Mouse (Mus musculus) layer of hippocampus, adult 8-10 months (tissue): ENCODE measurements around the gene Prtg. TPM values are rescaled to one million over a fixed set of nuclear protein-coding genes. Genes with fewer than 3 reads are reported as not detected.

Experiments used
- DNase-seq, 2 experiments: peaks; one replicate each; pipeline ENCODE4 v3.0.0; 2022; ENCODE audit warnings: low spot score in 2 of 2
- total RNA-seq, 4 experiments: library from RNA; stranded (reverse); gene quantifications; 2 replicates each; pipeline ENCODE4 v1.2.4; 2022

Gene Prtg
- total RNA-seq, 4 experiments from 2014 or later, result 2.2 to 2.9 (median 2.7) TPM

DNA sequence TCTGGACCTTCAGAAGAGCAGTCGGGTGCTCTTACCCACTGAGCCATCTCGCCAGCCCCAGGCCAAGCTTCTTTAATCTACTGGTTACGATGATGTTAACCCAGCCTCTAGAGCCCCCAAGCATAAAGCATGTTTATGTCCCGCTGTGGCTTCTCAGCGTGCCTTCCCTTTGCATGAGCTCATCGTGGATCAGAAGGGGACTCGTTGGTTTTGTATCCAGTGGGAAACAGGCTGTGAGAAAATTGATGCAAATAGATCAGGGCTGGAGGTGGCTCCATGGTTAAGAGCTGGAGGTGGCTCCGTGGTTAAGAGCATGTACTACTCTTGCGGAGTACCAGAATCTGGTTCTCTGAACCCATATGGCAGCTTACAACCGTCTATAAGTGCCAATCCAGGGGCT, 54.6 kb downstream of the Prtg start:
- DNase-seq, result no peak

DNA sequence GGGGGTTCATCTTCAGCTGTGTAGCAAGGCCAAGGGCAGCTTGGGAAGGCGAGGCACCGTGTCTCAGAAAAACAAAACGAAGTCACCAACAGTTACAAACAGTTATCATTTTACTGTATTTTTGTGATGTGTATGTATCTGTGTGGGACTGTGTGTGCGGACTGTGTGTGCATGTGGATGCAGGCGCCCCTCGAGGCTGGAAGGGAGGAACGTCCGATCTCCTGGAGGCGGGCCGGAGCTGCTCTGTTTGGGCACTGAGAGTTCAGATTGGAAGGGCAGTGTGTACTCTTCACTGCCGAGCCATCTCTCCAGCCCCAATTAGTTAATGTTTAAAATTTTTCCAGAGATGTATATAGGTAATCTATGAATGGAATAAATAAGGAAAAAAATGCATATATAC, 55.5 kb downstream of the Prtg start:
- DNase-seq, result no peak

DNA sequence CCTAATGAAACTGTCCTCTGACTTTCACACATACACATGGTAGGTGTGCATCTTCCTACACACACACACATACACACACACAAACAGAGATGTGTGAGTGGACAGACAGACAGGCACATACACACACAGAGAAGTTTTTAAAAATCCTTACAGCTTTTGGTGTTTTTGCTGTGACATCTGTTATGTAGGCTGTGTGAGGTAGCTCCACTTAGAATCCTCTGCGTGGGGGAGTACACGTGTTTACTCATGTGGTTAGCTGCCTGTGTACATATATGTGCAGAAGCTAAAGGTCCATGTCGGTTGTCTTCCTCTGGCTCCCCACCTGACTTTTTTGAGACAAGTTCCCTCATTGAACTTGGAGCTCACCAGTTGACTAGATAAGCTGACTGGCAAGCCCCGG, 56.3 kb downstream of the Prtg start:
- DNase-seq, result no peak

DNA sequence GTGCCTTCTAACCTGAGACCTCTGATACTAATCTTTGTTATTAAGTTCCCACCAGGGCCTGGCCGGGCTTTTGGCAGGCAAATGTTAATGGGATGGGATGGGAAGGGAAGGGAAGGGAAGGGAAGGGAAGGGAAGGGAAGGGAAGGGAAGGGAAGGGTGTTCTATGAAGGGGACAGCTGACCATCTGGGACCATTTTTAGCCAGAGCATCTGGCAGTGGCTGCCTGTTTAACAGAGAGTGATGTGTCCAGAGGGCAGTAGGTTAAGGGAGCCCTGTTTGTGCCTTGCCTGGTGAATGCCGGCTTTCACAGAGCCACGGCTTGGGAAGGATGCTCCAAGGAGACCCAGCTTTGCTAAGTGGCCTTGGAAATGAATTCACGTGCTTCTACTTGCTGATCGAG, 57.1 kb downstream of the Prtg start:
- no peak for DNase-seq

DNA sequence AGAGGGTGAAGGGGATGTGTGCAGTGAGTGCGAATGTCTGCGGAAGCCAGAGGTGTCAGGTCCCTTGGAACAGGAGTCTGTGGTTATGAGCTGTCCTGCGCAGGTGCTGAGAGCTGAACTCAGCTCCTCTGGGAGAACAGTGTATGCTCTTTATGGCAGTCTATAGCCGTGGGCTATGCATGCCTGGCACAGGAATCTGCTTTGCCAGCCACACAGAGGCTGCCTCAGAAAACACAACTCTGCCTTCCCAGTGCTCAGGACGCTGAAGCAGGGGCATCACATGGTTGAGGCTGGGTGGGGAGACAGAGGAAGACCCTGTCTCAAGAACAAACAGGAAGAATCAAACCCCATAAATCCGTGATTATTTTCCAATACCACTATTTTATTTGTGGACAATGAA, 60.8 kb downstream of the Prtg start:
- no peak for DNase-seq

DNA sequence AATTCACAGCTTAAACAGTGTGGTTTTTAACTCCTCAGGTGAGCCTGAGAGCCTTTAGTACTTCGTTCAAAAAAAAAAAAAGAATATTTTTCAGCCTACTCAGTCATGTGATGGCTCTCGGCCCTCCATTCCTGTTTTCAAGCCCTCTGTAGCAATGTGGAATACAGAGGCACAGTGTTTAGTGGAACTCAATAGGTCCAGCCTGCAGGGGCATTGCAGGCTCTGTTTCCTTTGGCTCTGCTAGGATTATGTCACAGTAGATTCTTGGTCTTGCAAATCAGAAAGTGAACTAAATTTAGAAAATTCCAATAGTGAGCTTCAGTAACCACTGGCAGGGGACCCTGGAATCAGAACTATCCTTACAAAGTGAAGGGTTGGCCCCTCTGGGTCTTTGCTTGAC, 62.1 kb downstream of the Prtg start:
- no peak for DNase-seq

DNA sequence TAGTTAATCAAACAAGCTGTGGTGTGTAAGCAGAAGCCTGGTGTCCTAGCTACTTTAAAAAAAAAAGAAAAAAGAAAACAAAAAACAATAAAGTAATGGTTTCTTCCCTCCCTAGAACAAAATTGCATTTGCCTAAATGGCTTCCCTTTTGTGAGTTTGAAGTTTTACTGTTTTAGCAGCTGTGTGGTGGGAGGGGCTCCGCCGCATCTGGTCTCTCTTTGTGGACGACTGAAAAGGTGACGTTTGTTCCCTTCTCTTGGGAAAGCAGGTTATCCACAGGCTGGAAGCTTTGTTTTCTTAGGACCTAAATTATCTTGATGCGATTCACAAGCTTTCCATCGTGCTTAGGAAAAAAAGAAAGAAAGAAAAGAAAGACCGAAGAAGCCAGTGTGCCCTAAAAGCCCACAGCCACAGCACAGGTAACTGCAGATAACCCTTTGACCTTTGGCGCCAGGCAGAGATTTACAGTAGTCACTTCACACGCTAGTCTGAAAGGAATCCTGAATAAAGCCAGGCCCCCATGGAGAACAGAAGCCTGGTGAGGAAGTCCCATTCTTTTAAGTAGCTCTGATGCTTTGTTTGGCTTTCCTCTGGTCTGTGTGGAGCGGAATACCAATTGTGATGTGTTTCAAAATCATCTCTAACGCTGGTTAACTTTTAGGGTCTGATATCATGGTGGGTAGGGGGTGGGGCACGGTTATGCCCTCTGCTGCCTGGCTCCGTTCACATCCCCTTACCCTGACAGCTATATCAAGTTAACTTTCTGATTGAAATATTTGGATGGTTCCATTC, 65.0 kb downstream of the Prtg start:
- DNase-seq, result no peak

DNA sequence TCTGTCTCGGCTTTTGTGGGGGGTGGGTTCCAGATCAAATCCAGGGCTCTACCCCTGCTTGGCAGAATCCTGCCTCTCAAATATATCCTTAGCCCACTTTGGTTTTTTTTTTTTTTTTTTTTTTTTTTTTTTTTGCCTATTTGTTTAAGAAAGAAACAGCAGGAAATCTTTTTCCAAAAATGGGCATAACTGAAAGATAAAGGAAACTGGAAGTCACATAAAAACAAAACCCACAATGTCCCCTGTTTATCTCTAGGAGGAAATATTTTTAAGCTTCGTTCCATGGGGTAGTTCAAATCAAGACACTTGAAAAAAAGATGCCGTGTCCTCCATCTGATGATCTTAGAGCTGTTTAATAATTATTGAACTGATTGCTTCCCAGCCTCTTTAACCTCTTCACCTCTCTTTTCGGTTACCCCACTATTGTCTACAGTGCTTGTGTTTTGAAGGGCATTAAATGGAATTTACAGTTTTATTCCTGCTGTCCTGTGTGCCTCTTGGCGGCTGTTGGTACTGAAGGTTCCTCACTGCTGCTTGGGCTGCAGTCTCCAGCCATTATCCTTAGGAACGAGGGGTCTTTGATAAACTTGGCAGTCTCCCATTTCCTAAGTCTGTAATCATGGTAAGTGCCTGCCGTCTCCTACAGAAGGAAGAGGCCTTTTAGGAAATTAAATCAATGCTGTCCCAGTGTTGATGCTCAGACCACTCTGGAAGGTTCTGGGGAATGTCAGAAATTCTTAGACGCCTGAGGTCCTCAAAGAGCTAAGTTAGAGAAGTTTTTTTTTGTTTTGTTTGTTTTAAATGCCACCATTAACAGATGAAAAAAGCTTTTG, 65.8 kb downstream of the Prtg start:
- DNase-seq, result no peak

DNA sequence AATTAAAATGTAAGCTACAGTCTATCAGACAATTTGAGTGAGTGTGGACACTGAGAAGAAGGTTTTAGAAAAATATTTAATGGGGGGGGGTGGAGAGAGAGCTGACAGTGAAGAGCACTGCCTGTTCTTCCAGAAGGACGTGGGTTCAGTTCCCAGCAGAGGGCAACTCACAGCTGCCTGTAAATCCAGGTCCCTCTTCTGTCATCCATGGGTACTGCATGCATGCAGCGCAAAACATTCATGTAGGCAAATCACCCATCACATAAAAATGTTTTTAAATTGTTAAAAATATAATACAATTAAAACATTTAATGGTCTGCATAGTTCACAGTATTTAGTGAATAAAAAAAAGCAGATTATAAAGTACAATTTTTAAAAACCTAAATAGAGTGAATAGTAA, 69.2 kb downstream of the Prtg start:
- no peak for DNase-seq

DNA sequence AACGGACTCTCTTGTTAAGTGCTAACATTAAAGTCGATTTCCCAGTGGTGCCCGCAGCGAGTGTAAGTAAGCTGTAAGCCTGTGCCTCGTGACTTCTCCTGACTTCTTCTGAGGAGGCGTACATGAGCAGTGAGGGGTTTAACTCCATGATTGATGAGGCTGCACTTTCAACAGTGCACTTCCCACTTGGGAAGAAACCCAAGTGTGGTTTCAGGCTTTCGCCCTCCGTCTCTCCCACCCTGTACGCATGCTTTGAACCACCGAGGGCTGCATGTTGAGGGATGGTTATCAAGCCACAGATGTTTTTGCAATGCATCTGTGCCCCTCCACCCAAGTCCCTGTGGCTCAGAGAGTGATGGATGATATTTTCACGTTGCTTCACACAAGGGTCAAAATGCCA, 71.2 kb downstream of the Prtg start:
- DNase-seq, result no peak

DNA sequence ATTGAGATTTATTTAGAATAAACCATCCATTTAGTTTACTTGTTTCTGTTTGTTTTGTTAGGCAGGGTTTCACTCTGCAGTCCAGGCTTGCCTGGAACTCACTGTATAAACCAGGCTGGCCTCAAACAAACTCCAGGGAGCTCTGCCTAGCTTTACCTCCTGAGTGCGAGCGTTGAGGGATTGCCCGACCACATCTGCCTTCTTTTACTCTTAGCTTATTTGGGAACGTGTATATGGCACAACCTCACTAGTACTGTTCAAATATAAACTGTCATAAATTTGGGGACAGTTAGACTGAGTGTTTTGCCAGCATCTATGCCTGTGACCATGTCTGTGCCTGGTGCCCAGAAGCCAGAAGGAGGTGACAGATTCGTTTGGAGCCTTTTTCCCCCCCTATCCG, 72.0 kb downstream of the Prtg start:
- no peak for DNase-seq

DNA sequence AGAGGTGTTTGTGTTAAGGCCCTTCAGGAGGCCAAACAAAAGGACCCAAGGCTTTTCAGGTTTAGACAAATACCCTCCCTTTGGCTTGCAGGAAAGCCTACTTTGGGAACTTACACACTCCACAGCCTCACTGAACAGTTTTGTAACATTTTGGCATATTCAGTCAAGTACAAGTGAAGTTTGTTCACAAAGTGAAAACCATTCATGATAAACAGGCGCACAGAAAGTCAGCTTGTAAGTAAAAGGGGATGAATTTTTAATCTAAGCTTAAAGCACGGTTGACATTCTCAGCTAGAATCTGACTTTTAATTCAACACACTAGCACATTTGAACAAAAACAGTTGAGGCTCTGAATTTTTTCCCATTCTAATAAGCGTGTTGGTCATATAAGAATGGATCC, 72.9 kb downstream of the Prtg start:
- DNase-seq, result no peak

DNA sequence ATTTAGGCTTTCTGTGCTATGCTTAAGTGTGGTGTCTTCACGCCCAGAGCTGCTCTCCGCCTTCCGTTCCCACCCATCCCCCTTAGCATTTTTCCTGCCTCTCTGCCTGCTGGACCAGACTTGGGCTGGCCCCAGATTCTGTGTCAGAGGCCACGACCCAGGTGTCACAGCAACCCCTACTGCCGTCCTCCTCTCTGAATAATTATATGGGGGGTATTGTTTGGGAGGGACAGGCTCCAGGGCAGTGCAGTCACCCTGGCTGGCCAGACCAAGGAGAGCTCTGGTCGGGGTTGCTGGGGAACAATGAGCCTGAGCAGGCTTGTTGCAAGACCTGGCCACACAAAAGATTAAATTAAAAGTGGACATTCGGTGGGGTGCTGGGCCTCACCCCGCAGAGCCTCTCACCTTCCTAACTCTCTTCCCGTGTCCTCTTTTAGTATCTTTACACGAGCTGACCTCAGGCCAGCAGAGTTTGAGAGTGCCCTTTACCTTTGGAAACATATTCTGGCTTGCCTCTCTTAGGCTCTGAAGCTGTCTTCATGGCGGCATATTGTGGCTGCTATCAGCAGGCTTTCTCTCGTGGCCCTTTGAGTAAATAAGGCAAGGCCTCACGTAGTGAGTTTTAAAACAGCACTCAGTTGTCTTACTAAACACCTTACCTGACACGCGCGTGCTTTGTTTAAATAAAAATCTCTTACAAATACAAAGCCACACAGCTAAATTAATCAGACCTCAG, 73.7 kb downstream of the Prtg start:
- no peak for DNase-seq

DNA sequence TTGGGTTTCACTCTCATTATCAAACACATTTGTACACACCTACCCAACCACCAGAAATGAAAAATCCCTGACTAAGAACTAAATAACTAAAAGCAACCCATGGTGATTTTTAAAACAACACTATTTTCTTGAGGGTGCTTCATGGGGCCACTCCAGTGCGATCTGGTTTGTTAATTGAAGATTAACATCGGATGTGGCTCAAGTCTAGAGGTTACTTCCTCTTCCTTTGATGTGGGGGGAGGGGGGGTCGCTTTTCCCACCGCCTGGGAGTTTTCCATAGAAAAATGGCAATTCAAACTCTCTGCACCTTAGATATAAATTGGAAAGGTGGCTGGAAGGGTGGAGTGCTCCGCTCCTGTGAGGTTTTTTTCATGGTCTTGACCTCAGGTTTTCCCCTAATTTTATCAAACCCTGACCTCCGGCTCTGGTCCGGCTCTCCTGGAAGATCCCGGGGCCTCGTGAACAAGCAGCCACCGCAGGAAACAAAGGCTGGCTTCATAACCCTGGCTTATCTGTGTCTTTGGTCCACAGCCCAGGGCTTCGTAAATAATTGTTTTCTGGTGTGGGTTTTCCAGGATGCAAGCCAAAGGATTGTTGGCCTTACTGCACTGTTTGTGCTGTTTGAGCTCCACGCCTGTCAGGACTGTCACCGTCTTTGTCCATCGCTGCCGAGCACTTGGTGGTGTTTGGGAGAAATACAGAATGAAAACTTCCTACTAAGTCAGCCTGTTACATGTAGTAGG, 74.5 kb downstream of the Prtg start:
- DNase-seq, result peak; percentile 58 to 59

DNA sequence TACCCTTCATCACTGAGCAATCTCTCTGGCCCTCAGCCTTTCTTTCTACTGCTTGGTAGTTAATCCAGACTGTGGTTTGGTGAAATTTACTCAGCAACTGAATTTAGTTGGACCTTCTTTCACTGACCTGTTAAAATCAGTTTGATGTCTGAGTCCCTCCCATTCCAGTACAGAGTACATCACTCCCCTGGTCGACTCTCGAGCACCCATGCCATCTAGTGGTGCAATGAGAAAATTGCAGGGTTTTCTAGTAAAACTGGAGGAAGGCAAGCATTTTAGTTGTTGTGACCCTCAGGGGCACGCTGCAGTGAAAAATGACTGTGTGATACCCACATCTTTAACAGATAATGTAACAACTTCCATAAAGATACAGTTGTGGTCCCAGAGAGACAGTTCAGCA, 77.3 kb downstream of the Prtg start:
- DNase-seq, result peak in 1 of 2 experiments; percentile 57

DNA sequence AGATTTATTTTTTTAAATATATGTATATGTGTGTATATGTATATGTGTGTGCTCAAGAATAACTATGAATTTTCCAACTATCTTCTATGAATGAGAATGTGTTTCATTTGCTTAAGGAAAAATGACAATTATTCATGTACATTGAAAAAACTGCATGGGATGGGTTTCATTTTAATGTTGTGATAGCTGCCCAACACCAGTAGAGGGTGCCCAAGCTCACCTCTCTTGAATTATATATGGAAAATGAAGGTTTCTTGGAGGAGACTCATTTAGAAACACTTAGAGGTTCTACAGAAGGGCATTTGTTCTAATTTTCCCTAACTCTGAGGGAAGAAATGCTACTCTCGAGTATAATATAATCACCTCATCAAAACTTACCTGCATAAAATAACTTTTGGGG, 83.1 kb downstream of the Prtg start:
- no peak for DNase-seq

DNA sequence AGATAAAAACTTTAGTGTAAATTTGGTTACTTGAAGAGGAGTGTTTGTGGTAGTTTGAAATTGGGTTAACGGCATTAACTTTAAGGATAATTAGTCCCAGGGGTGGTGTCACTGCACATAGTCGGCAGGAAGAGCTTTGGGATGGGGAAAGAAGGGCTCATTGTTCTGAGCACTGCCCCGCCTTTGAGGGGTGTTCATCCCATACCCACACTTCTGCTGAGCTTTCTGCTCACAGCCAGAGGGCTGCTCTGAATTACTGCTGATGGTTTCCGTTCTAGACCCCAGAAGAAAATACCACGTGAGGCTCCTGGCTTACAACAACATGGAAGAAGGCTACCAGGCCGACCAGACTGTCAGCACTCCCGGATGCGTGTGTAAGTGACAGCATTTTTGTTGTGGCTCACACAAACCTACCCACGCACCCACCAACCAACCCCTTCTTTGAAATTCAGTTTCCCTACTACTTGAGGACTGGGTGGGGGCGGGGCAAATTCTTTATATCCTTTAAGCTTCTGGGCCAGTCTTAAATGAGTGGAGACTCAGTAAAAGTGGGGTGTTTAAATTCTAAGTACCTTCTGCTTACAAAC, 83.9 kb downstream of the Prtg start:
- no peak for DNase-seq

DNA sequence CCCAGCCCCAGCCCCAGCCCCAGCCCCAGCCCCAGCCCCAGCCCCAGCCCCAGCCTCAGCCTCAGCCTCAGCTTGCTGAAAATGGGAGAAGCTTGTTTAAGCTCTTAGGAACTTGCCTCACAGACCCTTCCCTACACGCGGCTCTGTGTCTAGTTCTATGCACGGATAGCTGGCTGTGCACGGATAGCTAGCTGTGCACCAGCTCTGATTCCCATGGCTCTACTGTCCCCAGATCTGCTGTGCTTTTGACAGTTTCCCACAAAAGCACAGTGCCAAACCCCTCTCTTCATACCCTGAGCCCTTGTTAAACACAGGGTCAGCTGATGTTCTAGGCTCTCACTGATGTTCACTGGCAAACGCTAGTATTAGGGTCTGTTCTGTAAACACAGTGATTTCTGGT, 86.1 kb downstream of the Prtg start:
- no peak for DNase-seq

DNA sequence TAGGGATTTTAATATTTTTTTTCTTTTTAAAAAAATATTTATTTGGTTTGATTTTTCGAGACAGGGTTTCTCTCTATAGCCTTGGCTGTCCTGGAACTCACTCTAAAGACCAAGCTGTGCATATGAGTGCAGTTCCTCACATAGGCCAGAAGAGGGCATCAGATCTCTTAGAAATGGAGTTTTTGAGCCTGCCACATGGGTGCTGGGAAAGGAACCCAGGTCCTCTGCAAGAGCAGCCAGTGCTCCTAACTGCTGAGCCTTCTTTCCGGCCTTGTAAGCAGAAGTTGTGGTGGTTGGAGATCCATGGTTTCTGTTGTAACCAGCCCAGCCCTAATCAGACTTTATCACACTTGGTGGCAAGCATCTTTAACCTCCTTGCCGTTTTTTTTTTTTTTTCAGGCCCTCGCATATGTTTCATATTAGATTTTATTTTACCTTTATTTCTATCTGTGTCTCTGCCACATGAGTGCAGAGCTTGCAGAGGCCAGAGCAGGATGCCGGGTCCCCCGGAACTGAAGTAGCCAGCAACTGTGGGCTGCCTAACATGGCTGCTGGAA, 88.2 kb downstream of the Prtg start:
- DNase-seq, result no peak

DNA sequence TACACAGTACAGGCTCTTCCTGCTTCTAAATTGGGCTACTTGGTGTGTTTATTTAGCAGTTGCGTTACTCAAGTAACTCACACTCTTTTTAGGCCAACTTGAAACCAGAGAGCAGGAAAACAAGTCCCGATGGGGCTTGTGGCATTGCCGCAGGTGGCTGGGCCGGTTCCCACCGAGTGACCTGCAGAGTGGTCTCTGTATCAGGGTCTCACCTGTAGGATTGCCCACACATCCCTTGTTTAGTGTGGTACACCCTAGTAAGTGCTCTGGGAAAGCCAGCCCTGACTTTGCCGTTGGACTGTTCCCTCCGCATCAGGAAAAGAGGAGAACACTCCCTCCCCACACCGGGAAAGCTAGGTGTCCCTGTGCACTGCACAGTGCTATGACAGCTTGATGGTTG, 95.4 kb downstream of the Prtg start:
- DNase-seq, result no peak

DNA sequence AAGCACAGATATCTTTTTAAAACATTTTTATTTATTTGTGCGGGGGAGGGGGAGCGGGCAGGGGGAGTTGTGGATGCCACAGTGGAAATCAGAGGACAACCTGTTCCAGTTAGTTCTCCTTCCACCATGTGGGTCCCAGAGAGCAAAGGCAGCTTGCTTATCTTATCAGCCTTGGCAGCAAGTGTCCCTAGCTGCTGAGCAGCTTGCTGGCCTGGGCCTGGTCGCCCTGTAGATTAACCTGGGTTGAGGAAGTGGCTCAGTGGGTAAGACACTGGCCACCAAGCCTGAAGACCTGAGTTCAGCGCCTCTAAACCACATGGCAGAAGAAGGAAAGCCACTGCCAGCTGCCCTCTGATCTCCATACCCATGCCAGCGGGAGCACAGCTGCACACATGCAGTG, 95.9 kb downstream of the Prtg start:
- no peak for DNase-seq
